Mouse (Mus musculus): ENCODE measurements around the gene Cald1. TPM values are rescaled to one million over a fixed set of nuclear protein-coding genes. Genes with fewer than 3 reads are reported as not detected.

Gene Cald1
- polyA plus RNA-seq (2012; rRNA removed) = 24.4 and 37.4 TPM in 2 replicates

DNA sequence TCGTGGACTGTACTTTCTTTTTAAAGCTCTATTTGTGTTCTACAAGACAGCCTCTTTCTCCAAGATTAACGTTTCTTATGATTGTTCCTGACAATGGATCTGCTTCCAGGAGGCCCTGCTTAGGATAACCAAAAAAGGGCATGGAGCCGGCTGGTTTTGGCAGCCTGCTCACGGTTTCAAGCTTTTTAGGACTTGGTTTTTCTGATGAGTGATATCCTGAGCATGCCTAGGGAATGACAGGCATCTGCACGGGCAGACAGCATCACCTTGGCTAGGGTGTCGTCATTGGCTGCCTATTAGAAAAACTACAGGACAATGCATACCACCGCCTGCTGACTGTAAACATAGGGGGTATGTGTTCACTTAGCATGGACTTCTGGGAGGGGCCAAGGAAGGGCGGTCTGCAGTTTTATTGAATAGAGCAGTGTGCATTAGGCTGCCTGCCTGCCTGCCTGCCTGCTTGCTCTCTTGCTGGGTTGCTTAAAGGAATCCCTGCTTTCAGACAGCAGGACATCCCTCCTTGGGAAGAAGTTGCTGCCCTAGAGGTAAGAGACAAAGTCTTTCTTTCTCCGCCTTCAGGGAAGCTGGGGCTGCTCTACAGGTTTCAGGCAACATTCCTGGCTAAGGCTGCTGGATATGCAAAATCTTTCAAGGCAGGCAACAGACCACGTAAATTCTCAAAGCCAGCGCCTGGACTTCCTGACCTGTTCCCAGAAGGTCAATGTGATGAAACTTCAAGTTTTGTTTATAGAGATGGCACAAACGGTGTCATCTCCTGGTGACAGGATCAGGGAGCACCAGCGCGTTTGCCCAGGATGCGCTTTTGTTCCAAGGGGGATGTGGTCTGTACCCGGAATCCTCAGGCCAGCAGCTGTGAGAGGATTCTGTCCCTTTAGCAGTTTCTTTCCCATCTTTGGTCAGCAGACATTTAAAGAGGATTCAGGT, at the start of gene Cald1:
Gene Cald1, plus strand, starts transcription at position 380 of the 945 bp plus-strand sequence.
- WGBS = 10% methylated on average over 16 of the region's 16 CpGs
- Histone ChIP-seq H3K4me3 (replicated peaks; ENCODE audit: extremely low read depth, low read depth, low read length) (peak within 1 kb of the TSS; percentile 68), H3K4me1 (ENCODE audit: control insufficient read depth, insufficient read depth, low read length) (peaks cover 11% of the 10 kb centered on the region)
- peak; percentile 45 for DNase-seq
- no peak for TF ChIP-seq CTCF (IDR thresholded peaks at IDR 0.05; ENCODE audit: insufficient read depth, low read length)
- TF ChIP-seq POLR2A (IDR thresholded peaks at IDR 0.05; ENCODE audit: borderline replicate concordance, extremely low read depth, low read depth, low read length) = peak; percentile 71; the same call in 1 of the 2 replicates

DNA sequence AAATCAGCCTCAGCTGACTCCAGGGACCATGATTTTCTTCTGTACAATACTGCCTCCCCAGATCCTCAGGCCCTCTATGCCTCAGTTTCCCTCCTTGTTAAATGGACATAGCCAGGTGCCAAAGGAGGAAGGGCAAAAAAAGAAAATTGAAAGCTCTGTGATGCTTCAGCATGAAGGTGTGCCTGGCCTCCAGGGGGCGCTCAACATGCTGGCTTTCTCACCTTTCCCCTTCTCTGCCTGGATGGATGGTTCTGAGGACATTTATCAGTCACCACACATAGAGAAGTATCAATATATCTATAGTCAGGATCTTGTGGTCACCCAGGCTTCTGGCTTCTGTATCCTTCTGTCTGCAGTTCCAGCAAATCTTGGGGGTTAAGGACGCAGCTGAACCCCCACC, 49.3 kb upstream of the Cald1 start:
- H3K4me1 ChIP-seq (ENCODE audit: control insufficient read depth, insufficient read depth, low read length) = no peaks in the 10 kb centered on the region
- 47% methylated on average over 2 of the region's 2 CpGs for WGBS
- no peak for TF ChIP-seq POLR2A (IDR thresholded peaks at IDR 0.05; ENCODE audit: borderline replicate concordance, extremely low read depth, low read depth, low read length)
- TF ChIP-seq CTCF (IDR thresholded peaks at IDR 0.05; ENCODE audit: insufficient read depth, low read length) = peak; percentile 90
- no peak overlapping the region for H3K4me3 ChIP-seq (replicated peaks; ENCODE audit: extremely low read depth, low read depth, low read length)
- DNase-seq = peak; percentile 70

DNA sequence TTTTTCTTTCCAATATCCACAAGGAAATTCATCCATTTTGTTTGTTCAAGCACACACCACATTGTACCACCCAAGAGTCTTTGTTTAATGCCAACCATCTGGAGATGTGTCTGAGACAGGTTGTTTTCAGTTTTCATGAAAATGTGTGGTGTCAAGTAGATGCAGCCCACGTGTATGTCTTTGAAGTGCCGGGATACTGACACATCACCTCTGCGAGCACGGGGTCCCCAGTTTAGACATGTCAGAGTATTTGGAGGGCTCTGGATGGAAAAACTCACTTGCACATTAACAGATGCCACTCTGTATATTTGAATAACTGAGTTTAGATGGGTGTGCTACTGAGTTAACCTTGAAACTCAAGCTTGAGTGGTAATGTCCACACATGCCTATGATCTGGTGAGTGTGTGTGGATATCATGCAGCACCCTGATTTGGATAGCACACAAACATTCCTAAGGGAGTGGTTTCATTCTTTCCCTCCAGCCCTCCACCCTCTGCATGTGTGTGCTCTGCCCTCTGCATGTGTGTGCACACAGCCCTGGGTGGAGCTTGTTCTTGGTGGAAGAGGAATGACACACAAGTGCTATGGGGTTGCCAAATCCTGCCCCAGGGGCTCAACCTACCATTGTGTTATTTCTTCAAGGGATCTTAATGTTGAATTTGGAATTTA, 45.7 kb upstream of the Cald1 start:
- Histone ChIP-seq H3K4me3 (replicated peaks; ENCODE audit: extremely low read depth, low read depth, low read length) (no peak overlapping the region), H3K4me1 (ENCODE audit: control insufficient read depth, insufficient read depth, low read length) (no peaks in the 10 kb centered on the region)
- WGBS = 66% methylated on average over 4 of the region's 4 CpGs
- TF ChIP-seq CTCF (IDR thresholded peaks at IDR 0.05; ENCODE audit: insufficient read depth, low read length) (no peak), POLR2A (IDR thresholded peaks at IDR 0.05; ENCODE audit: borderline replicate concordance, extremely low read depth, low read depth, low read length) (no peak)
- DNase-seq = no peak

DNA sequence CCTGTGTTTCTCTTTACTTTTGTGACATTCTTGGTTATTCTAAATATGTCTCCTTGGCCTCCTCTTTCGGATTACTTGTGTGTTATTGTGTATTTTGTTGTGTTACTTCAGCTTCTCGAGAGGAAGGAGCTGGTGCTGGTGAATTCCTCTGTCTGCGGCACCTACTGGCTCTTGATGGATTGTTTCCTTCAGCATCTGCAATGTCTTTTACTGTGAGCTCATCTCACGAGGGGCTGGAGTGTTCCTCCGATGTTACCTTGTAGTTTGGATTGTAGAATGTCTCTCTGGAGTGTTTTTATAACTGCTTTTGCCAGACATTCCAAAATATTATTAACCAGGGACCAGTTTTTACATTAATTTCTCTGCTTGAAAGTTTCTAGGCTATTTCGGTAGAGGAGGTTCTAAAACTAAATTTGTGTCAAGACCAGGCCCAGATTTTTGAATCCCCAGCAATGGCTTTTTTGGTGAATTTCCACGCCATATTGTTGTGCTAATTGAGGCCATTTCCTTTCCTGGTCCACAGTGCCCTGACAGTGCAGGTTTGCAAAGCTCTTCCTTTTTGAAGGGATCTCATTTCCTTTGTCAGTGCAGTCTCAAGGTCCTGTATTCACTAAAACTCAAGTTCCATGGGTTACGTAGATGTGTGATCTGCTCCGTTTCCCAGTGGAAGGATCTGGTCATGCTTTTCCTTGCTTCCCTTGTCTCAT, 43.9 kb upstream of the Cald1 start:
- Histone ChIP-seq H3K4me3 (replicated peaks; ENCODE audit: extremely low read depth, low read depth, low read length) (no peak overlapping the region), H3K4me1 (ENCODE audit: control insufficient read depth, insufficient read depth, low read length) (no peaks in the 10 kb centered on the region)
- 65% methylated on average over 9 of the region's 9 CpGs for WGBS
- no peak for DNase-seq
- TF ChIP-seq POLR2A (IDR thresholded peaks at IDR 0.05; ENCODE audit: borderline replicate concordance, extremely low read depth, low read depth, low read length) (no peak), CTCF (IDR thresholded peaks at IDR 0.05; ENCODE audit: insufficient read depth, low read length) (no peak)

DNA sequence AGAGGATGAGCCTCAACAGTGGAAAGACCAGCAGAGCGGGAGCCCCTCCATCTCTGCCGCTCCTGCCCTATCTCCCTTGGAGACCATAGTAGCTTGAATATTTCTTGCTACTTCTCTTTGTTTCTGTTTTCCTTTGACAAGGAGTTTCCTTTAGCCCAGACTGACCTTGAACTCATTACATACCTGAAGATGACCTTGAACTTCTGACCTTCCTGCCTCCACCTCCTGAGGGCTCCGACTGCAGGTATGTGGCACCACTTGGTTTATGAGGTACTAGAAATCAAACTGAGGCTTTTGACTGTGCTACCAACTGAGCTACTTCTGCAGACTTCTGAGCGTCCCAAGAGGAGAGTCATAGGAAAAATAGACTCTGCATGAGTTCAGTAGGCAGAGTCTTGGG, 38.8 kb upstream of the Cald1 start:
- TF ChIP-seq CTCF (IDR thresholded peaks at IDR 0.05; ENCODE audit: insufficient read depth, low read length) (no peak), POLR2A (IDR thresholded peaks at IDR 0.05; ENCODE audit: borderline replicate concordance, extremely low read depth, low read depth, low read length) (no peak)
- H3K4me1 ChIP-seq (ENCODE audit: control insufficient read depth, insufficient read depth, low read length) = no peaks in the 10 kb centered on the region
- DNase-seq = no peak
- H3K4me3 ChIP-seq (replicated peaks; ENCODE audit: extremely low read depth, low read depth, low read length) = no peak overlapping the region
- 87% methylated on average over 4 of the region's 4 CpGs for WGBS

DNA sequence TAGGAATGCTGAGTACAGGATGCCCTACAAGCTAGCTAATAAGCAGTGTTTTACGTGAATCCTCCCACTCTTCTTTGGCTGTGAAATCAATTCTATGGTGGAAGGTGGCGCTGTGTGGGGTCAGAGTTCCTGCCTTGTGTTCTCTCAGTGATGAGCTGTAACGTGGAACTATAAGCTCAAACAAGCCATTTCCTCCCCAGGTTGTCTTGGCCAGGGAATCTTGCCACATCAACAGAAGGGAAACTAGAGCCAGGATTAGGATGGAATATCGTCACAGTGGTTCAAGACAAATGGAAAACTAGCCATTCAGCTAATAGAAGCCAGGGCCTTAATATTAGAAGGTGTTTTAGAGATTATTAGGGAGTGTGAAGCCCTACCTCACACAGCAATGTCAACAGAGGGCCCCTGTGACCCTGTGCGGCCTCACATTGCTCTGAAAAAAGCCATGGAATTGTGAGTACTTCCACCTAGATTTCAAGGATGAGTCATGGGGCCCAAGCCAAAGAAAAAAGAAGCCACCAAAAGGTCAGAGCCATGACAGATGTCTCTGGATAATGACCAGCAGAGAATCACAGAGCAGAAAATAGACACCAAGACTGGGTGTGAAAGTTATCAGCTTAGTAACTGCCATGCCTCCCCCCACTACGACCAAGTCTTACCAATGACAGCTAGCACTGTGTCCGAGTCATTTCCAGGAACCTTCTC, 33.0 kb upstream of the Cald1 start:
- H3K4me1 ChIP-seq (ENCODE audit: control insufficient read depth, insufficient read depth, low read length) = no peaks in the 10 kb centered on the region
- TF ChIP-seq CTCF (IDR thresholded peaks at IDR 0.05; ENCODE audit: insufficient read depth, low read length) (no peak), POLR2A (IDR thresholded peaks at IDR 0.05; ENCODE audit: borderline replicate concordance, extremely low read depth, low read depth, low read length) (no peak)
- 79% methylated on average over 7 of the region's 7 CpGs for WGBS
- DNase-seq = no peak
- no peak overlapping the region for H3K4me3 ChIP-seq (replicated peaks; ENCODE audit: extremely low read depth, low read depth, low read length)

DNA sequence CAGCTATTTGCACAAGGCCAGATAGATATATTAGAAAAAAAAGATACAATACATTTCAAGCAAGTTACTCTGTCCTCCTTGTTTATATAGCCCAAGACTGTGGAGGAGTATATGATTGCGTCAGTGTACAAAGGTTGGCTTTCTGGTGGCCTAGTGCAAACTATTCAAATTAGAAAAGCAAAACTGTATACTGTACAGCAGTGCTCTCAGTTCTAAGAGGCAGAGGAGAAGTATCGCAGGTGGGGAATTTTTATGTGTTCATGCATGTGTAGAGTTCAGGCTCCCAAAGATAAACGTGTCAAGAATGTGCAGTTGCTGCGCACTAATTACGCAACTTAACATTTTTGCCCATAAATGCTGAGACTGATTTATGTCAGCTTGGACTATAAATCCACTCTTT, 31.0 kb upstream of the Cald1 start:
- WGBS = 72% methylated on average over 5 of the region's 5 CpGs
- TF ChIP-seq POLR2A (IDR thresholded peaks at IDR 0.05; ENCODE audit: borderline replicate concordance, extremely low read depth, low read depth, low read length) (no peak), CTCF (IDR thresholded peaks at IDR 0.05; ENCODE audit: insufficient read depth, low read length) (no peak)
- H3K4me3 ChIP-seq (replicated peaks; ENCODE audit: extremely low read depth, low read depth, low read length) = no peak overlapping the region
- no peaks in the 10 kb centered on the region for H3K4me1 ChIP-seq (ENCODE audit: control insufficient read depth, insufficient read depth, low read length)
- DNase-seq = no peak

DNA sequence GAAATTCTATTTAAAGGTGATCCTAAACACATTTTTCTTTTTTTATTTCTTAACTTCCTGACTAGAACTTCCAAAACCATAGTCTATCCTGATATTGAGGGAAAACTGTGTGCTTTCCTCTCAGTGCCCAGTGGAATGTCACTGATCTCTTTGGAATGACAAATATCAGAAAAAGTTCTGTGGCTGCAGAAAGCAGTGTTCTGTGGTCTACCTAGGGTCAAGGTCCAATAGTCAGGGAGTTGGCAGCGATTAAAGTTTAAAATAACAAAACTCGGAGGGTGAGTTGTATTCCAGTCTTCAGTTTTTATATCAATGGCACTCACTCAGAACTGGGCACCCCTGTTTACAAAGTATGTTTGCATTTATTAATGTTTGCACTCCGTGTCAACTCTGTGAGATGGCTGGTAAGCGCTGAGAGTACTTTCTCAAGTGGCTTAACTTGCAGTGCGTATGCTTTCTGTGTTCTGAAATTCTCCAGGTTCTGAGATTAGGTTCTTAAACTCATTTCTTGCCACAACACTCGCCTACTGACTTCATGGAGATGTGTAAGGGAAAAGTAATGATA, 18.7 kb upstream of the Cald1 start:
- no peak for DNase-seq
- TF ChIP-seq CTCF (IDR thresholded peaks at IDR 0.05; ENCODE audit: insufficient read depth, low read length) (no peak), POLR2A (IDR thresholded peaks at IDR 0.05; ENCODE audit: borderline replicate concordance, extremely low read depth, low read depth, low read length) (no peak)
- Histone ChIP-seq H3K4me1 (ENCODE audit: control insufficient read depth, insufficient read depth, low read length) (no peaks in the 10 kb centered on the region; the same call in 1 of the 2 replicates), H3K4me3 (replicated peaks; ENCODE audit: extremely low read depth, low read depth, low read length) (no peak overlapping the region)
- WGBS = 54% methylated on average over 6 of the region's 6 CpGs

Measured in lung, adult 2 months (tissue).